Comparison of ENCODE assay signal across 17 mouse cellular contexts in the genomic region with DNA sequence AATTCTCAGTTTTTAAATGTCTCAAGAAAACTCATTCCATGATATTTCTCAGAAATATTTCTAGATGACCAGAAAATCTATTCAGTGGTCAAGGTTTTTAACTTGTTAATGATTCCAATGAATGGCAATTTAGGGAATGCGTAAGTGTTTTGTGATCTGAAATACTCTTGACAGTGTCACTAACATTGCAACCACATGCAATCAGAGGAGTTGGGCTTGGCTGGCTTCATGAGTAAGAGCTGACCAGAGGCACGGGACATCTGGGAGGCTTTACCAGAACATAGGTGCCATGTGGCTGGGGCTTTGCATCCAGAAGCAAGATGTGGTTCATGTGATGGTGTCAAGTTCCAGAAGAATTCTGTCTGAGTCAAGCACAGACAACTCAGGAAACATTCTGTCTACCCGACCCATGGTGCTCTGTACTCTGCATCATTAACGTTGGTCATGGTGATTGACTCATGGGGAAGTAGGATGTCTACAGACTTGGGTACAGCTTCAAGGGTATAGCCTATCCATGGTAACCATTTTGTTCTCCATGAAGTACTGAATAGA.
"Had no signal": no experiment of that assay in that cellular context is flagged by ENCODE, and none has a peak within 500 bp of the region (broad histone marks: within the 10 kb centered on the region; RNA-seq: fewer than 3 reads in every experiment).

No protein-coding gene starts in this region.

- H3K4me2 ChIP-seq: lung, embryonic 14.5 days; midbrain, embryonic 13.5 days; midbrain, embryonic 15.5 days; neural tube, embryonic 13.5 days; neural tube, embryonic 15.5 days had no signal

- H3K36me3 ChIP-seq: midbrain, embryonic 10.5 days; midbrain, embryonic 13.5 days; midbrain, embryonic 15.5 days; neural tube, embryonic 13.5 days; neural tube, embryonic 15.5 days had no signal

- H3K4me3 ChIP-seq: midbrain, embryonic 10.5 days; midbrain, embryonic 13.5 days; midbrain, embryonic 15.5 days; neural tube, embryonic 13.5 days; neural tube, embryonic 15.5 days had no signal

- DNase-seq: lung, adult 18-20 months; lung, embryonic 14.5 days; lung, postnatal 10 days; lung, postnatal 4 days; retina, postnatal 1 day; right cerebral cortex, adult 18-20 months; right cerebral cortex, postnatal 25 days; right cerebral cortex, postnatal 4 days; spleen, adult 18-20 months; thymus, adult 18-20 months; thymus, postnatal 14 days; thymus, postnatal 36 days had no signal

- H3K27me3 ChIP-seq: midbrain, embryonic 13.5 days; midbrain, embryonic 15.5 days; neural tube, embryonic 13.5 days; neural tube, embryonic 15.5 days had no signal

- ATAC-seq: midbrain, embryonic 13.5 days; midbrain, embryonic 15.5 days had no signal
